Mouse (Mus musculus) kidney, postnatal 0 days (tissue): ENCODE results near the gene Relch. TPM values are rescaled to one million over a fixed set of nuclear protein-coding genes. Genes with fewer than 3 reads are reported as not detected.
"Not testable (repeated sequence)": the region's sequence is repeated elsewhere in the genome, so short reads cannot be mapped to it uniquely, and the experiment has no call there.

Source experiments
- ATAC-seq: fragments of 200-750 bp; cut with Nextera tagmentation; replicated peaks from 2 replicates; pipeline ENCODE4 v1.8.0; 2017; ENCODE audit warnings: low read depth, moderate number of reproducible peaks, moderate TSS enrichment, moderate library complexity; ENCODE audit not compliant: low FRiP score
- DNase-seq: peaks from one replicate; pipeline ENCODE4 v3.0.0-alpha.2; 2016; ENCODE audit warnings: low spot score
- H3K27ac ChIP-seq: fragments of 300-500 bp; sonication (generic); 2 replicates; pipeline ENCODE4 v1.5.1; 2014; ENCODE audit warnings: mild to moderate bottlenecking
- H3K27me3 ChIP-seq: fragments of 300-500 bp; sonication (generic); 2 replicates; pipeline ENCODE4 v1.6.1; 2014; ENCODE audit warnings: low read length, mixed read lengths; ENCODE audit not compliant: insufficient read depth
- H3K36me3 ChIP-seq: fragments of 300-500 bp; sonication (generic); 2 replicates; pipeline ENCODE4 v1.6.1; 2014; ENCODE audit warnings: low read length, mixed read lengths; ENCODE audit not compliant: insufficient read depth
- H3K4me1 ChIP-seq: fragments of 300-500 bp; sonication (generic); replicated peaks from 2 replicates; pipeline ENCODE4 v1.6.1; 2014; ENCODE audit warnings: antibody characterized with exemption, low read length, mixed read lengths; ENCODE audit not compliant: insufficient read depth
- H3K4me2 ChIP-seq: fragments of 300-500 bp; sonication (generic); 2 replicates; pipeline ENCODE4 v1.6.1; 2014; ENCODE audit warnings: mild to moderate bottlenecking, low read length, moderate library complexity, mixed read lengths
- H3K4me3 ChIP-seq: fragments of 300-500 bp; sonication (generic); replicated peaks from 2 replicates; pipeline ENCODE4 v1.5.1; 2014; ENCODE audit warnings: low read depth, low read length
- H3K9ac ChIP-seq: fragments of 300-500 bp; sonication (generic); 2 replicates; pipeline ENCODE4 v1.6.1; 2014; ENCODE audit warnings: low read depth, low read length
- H3K9me3 ChIP-seq: fragments of 300-500 bp; sonication (generic); replicated peaks from 2 replicates; pipeline ENCODE4 v1.6.1; 2016; ENCODE audit warnings: low read length, inconsistent platforms, mixed read lengths
- CTCF ChIP-seq: IDR thresholded peaks from 2 replicates; pipeline ENCODE4 v1.5.1; 2016; ENCODE audit warnings: antibody characterized with exemption, low read depth, mild to moderate bottlenecking, moderate library complexity
- WGBS: fragments of 180-500 bp; shearing (Covaris S2); extraction: QIAGEN DNeasy Blood & Tissue Kit; methylation state at CpG from one replicate; pipeline ENCODE4 v1.1.7; 2014; 5-methylcytosine and 5-hydroxymethylcytosine counted together
- polyA plus RNA-seq: library from polyadenylated mRNA; unstranded; fragments of >200 nt; fragmentation: Nextera tagmentation; extraction: Ambion mirVana; gene quantifications from 2 replicates; pipeline ENCODE4 v1.2.1, GENCODE M21; 2015

Gene Relch
- polyA plus RNA-seq, 1 experiment from 2014 or later, result 21.8 TPM

- peaks cover 7% of the 10 kb centered on the region; the same call in 1 of the 2 replicates for H3K36me3 ChIP-seq
- H3K27me3 ChIP-seq, result no peaks in the 10 kb centered on the region
- ATAC-seq (no peak), DNase-seq (no peak)
- H3K9ac ChIP-seq, result no peak overlapping the region
- H3K9me3 ChIP-seq, result no peaks in the 10 kb centered on the region
- H3K4me3 ChIP-seq, result no peak overlapping the region
- no peak for TF ChIP-seq CTCF
- 0 out of 2 replicates have a peak, but pooled peaks cover 3% of the 10 kb centered on the region for H3K4me1 ChIP-seq
- H3K4me2 ChIP-seq, result no peak overlapping the region
- WGBS, result 86% methylated on average over 4 of the region's 4 CpGs
- H3K27ac ChIP-seq, result no peak overlapping the region
These were observed 84.6 kb downstream of the Relch start for GRCm38 (mm10) chr1:105748091-105748799.

GRCm38 (mm10) chr1:105752196-105752595 is 88.5 kb downstream of the Relch start:
- DNase-seq, result no peak
- Histone ChIP-seq H3K9ac (no peak overlapping the region), H3K27me3 (no peaks in the 10 kb centered on the region), H3K27ac (no peak overlapping the region), H3K36me3 (peaks cover 7% of the 10 kb centered on the region; the same call in 1 of the 2 replicates), H3K9me3 (no peaks in the 10 kb centered on the region), H3K4me2 (no peak overlapping the region), H3K4me3 (no peak overlapping the region), H3K4me1 (no peaks in the 10 kb centered on the region)
- no peak for ATAC-seq
- WGBS, result 79% methylated on average over 4 of the region's 4 CpGs
- no peak for TF ChIP-seq CTCF

DNA sequence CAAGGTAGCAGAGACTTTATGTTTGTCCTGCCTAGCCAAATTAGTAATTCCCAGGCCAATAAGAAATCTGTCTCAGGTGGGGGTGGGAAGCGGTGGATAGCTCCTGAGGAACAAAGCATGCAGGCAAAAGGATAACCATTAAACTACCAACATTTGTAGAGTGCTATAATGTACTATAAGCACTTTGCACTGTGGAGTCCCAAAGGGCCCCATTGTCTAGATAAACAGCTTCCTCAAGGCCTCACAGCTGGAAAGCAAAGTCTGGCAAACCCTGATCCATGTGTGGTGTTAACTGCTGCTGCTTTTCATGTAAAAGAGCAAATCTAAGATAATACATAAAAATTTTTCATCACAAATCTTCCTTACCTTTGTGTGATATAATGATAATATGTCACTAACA is 89.3 kb downstream of the Relch start:
- Histone ChIP-seq H3K4me3 (no peak overlapping the region), H3K4me2 (no peak overlapping the region), H3K36me3 (peaks cover 7% of the 10 kb centered on the region; the same call in 1 of the 2 replicates), H3K27me3 (no peaks in the 10 kb centered on the region), H3K9me3 (no peaks in the 10 kb centered on the region), H3K27ac (no peak overlapping the region), H3K9ac (no peak overlapping the region), H3K4me1 (no peaks in the 10 kb centered on the region)
- ATAC-seq (no peak), DNase-seq (no peak)
- no peak for TF ChIP-seq CTCF
- WGBS, result 91% methylated on average over 1 of the region's 1 CpGs

DNA sequence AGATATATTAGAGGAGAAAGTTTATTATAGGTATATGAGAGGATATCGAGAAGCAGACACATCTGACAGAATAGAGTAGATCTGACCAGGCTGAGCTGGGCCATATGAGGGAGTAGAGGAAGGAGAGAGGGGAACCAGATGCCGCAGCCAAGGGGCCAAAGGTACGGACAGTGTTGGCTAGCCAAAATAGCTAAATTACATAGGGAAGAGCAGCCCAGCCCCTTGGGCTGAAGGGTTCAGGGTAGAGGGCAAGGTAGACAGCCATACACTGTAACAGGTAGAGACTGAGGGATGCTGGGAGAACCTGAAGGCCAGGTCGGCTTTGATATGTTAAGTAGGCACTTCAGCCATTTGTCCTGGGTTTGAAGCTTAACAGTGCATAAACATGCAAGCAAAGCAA is 95.1 kb downstream of the Relch start:
- Histone ChIP-seq H3K9me3 (no peaks in the 10 kb centered on the region), H3K27me3 (no peaks in the 10 kb centered on the region), H3K4me3 (no peak overlapping the region), H3K4me1 (no peaks in the 10 kb centered on the region), H3K27ac (no peak overlapping the region), H3K9ac (no peak overlapping the region), H3K4me2 (no peak overlapping the region), H3K36me3 (no peaks in the 10 kb centered on the region)
- WGBS, result 92% methylated on average over 4 of the region's 4 CpGs
- TF ChIP-seq CTCF, result no peak
- ATAC-seq (no peak), DNase-seq (no peak)

- TF ChIP-seq CTCF, result no peak
- no peaks in the 10 kb centered on the region for H3K36me3 ChIP-seq
- no peak overlapping the region for H3K4me3 ChIP-seq
- H3K27ac ChIP-seq, result no peak overlapping the region
- no peaks in the 10 kb centered on the region for H3K9me3 ChIP-seq
- H3K4me2 ChIP-seq, result no peak overlapping the region
- DNase-seq (no peak), ATAC-seq (no peak)
- H3K9ac ChIP-seq, result no peak overlapping the region
- H3K4me1 ChIP-seq, result no peaks in the 10 kb centered on the region
- 76% methylated on average over 3 of the region's 3 CpGs for WGBS
- no peaks in the 10 kb centered on the region for H3K27me3 ChIP-seq
These were observed 95.9 kb downstream of the Relch start for GRCm38 (mm10) chr1:105759422-105760165.

- H3K27me3 ChIP-seq, result no peaks in the 10 kb centered on the region
- no peaks in the 10 kb centered on the region for H3K36me3 ChIP-seq
- H3K9me3 ChIP-seq, result no peaks in the 10 kb centered on the region
- no peak overlapping the region for H3K4me2 ChIP-seq
- no peak overlapping the region for H3K4me3 ChIP-seq
- DNase-seq, result no peak
- no peaks in the 10 kb centered on the region for H3K4me1 ChIP-seq
- WGBS, result 60% methylated on average over 8 of the region's 8 CpGs
- no peak overlapping the region for H3K27ac ChIP-seq
- no peak for TF ChIP-seq CTCF
- H3K9ac ChIP-seq, result no peak overlapping the region
- ATAC-seq, result no peak
These were observed 101.9 kb downstream of the Relch start for GRCm38 (mm10) chr1:105765586-105765985.

DNA sequence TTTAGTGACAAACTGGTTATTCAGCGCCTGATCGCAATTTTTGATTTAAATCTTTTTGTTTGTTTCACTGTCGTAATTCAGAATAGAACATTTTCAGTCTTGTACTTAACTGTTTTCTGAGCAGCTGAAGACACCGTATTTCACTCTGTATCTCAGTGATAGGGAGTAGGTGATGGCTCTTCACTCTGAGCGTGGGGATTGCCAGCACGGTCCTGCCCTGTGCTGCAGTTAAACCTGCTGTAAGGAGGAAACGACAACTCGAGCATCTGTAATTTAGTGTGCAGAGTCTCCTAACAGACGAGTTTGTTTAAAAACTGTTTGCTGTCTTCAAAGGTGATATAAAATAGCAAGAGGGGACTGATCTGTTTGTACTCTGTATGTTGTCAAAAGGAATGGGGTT is 102.4 kb downstream of the Relch start:
- H3K36me3 ChIP-seq, H3K27ac ChIP-seq, ATAC-seq, H3K4me2 ChIP-seq, H3K27me3 ChIP-seq, DNase-seq, H3K9ac ChIP-seq, H3K4me3 ChIP-seq, H3K9me3 ChIP-seq, H3K4me1 ChIP-seq: not testable (repeated sequence)
- 46% methylated on average over 9 of the region's 9 CpGs for WGBS
